8 mouse cellular contexts compared by ENCODE assay signal in the genomic region with DNA sequence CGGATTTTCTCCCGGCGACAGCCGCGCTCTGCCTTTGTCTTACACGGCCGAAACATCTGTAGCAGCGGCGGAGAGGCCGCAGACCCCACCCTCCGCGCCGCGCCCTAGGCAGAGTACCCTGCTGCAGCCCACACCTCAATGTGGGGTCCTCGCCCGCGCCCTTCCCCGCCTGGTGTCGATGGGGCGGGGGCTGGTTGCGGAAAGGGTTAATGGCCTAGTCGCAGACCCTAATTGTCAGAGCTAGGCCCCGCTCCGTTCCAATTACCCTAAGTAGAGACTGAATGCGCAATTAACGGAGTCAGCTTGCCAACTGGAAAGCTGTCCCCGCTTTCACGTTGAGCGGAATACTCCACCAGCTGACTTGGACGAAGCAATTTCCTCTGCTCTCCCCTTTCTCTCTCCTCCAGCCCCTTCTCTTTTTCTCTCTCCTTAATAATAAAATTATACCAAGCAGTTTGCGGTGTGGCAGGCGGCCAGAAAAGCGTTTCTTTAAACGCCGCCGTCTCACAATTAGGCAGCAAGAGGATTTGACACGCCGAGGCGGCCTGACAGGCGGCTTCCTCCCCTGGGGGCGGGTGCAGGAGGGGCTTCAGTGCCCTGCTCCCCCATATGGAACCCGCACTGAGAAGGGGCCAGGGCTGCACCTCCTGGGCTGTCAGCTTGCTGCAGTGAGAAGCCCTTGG. TPM values are rescaled to one million over a fixed set of nuclear protein-coding genes. Genes with fewer than 3 reads are reported as not detected.
DNase-seq lines count a peak whose midpoint lies in the region; ATAC-seq and TF ChIP-seq lines count a peak whose summit lies in the region.

No protein-coding gene starts in this region.

- H3K9me3 ChIP-seq in forebrain, embryonic 14.5 days (replicated peaks; ENCODE audit: control insufficient read depth, low read length), result no peaks in the 10 kb centered on the region
- H3K9me3 ChIP-seq in hindbrain, embryonic 16.5 days (ENCODE audit: control insufficient read depth, low read length), result no peaks in the 10 kb centered on the region

- H3K27ac ChIP-seq in forebrain, embryonic 14.5 days (ENCODE audit: low read depth, low read length), result peak overlapping the region; percentile 100
- H3K27ac ChIP-seq in hindbrain, embryonic 16.5 days (ENCODE audit: low read depth, low read length), result peak overlapping the region; percentile 99
- peak overlapping the region; percentile 93 for H3K27ac ChIP-seq in left cerebral cortex, adult 2 months

- TF ChIP-seq CTCF in brain, embryonic 14.5 days (IDR thresholded peaks at IDR 0.05; ENCODE audit: borderline replicate concordance, extremely low read depth, insufficient read depth, insufficient read length), result no peak
- no peak for TF ChIP-seq CTCF in left cerebral cortex, adult 2 months (IDR thresholded peaks at IDR 0.05)

- H3K4me3 ChIP-seq in forebrain, embryonic 14.5 days (ENCODE audit: low read depth, low read length), result peak overlapping the region; percentile 68
- H3K4me3 ChIP-seq in hindbrain, embryonic 16.5 days (ENCODE audit: low read length), result peak overlapping the region; percentile 65
- H3K4me3 ChIP-seq in left cerebral cortex, adult 2 months, result peak overlapping the region; percentile 77

- ATAC-seq in forebrain, embryonic 14.5 days, result peak; percentile 82
- ATAC-seq in hindbrain, embryonic 16.5 days, result peak; percentile 50
- 0 out of 2 replicates have a peak, but pooled peaks have one; percentile 7 for ATAC-seq in megakaryocyte-erythroid progenitor cell, adult 5-6 weeks (replicated peaks; ENCODE audit: low FRiP score, low TSS enrichment, poor library complexity, severe bottlenecking)

- H3K9ac ChIP-seq in forebrain, embryonic 14.5 days (ENCODE audit: low read length), result peak overlapping the region; percentile 87
- peak overlapping the region; percentile 87 for H3K9ac ChIP-seq in hindbrain, embryonic 16.5 days (ENCODE audit: low read depth, low read length)

- H3K4me2 ChIP-seq in forebrain, embryonic 14.5 days (ENCODE audit: low read length), result peak overlapping the region; percentile 97
- peak overlapping the region; percentile 91 for H3K4me2 ChIP-seq in hindbrain, embryonic 16.5 days (ENCODE audit: low read length)

- peak; percentile 33 for DNase-seq in ES-CJ7 (ENCODE audit: low read depth, low spot score)
- peak; percentile 98 for DNase-seq in brain, embryonic 14.5 days (ENCODE audit: low read depth)
- DNase-seq in forebrain, embryonic 14.5 days (ENCODE audit: low spot score), result peak; percentile 98
- peak; percentile 59 to 72 for DNase-seq in left cerebral cortex, adult 2 months (ENCODE audit: extremely low spot score in 1 of 2, low spot score in 2 of 2)
- peak; percentile 53 for DNase-seq in splenic B cell, adult 2 months (ENCODE audit: low read depth, low spot score)
- DNase-seq in urinary bladder, adult 18-20 months (ENCODE audit: low spot score in 2 of 2), result no peak

- intact Hi-C loops in left cerebral cortex, adult 2 months (cut with DNase I), result loop anchor here (1.0 to 2.0 kb wide), 3 partner anchors 38 to 72 kb away; a partner anchor contains a TSS

- TF ChIP-seq POLR2A in brain, embryonic 14.5 days (IDR thresholded peaks at IDR 0.05; ENCODE audit: borderline replicate concordance, extremely low read depth, insufficient read depth, insufficient read length, poor library complexity, severe bottlenecking), result no peak

- under 1% methylated on average over 42 of the region's 42 CpGs for WGBS in forebrain, embryonic 14.5 days
- WGBS in hindbrain, embryonic 16.5 days, result under 1% methylated on average over 42 of the region's 42 CpGs

- peaks cover 43% of the 10 kb centered on the region for H3K4me1 ChIP-seq in forebrain, embryonic 14.5 days (ENCODE audit: control insufficient read depth, insufficient read depth, low read length)
- H3K4me1 ChIP-seq in hindbrain, embryonic 16.5 days (ENCODE audit: control insufficient read depth, insufficient read depth, low read depth, low read length), result peaks cover 64% of the 10 kb centered on the region

- H3K27me3 ChIP-seq in forebrain, embryonic 14.5 days (replicated peaks; ENCODE audit: control insufficient read depth, insufficient read depth, low read length), result no peaks in the 10 kb centered on the region
- no peaks in the 10 kb centered on the region for H3K27me3 ChIP-seq in hindbrain, embryonic 16.5 days (replicated peaks; ENCODE audit: control insufficient read depth, insufficient read depth, low read length)
- H3K27me3 ChIP-seq in splenic B cell, adult 2 months (ENCODE audit: control insufficient read depth, insufficient read depth, low read length, poor library complexity, severe bottlenecking), result no peaks in the 10 kb centered on the region

- 0 out of 2 replicates have a peak, but pooled peaks cover 3% of the 10 kb centered on the region for H3K36me3 ChIP-seq in forebrain, embryonic 14.5 days (ENCODE audit: control insufficient read depth, insufficient read depth, low read length)
- no peaks in the 10 kb centered on the region for H3K36me3 ChIP-seq in hindbrain, embryonic 16.5 days (ENCODE audit: control insufficient read depth, insufficient read depth, low read length)
- H3K36me3 ChIP-seq in splenic B cell, adult 2 months (ENCODE audit: control insufficient read depth, insufficient read depth, low read length, poor library complexity, severe bottlenecking), result no peaks in the 10 kb centered on the region

RNA-seq across cellular contexts. Expression of a gene that starts 45.3 kb away (rescaled TPM):
- polyA plus RNA-seq in brain, embryonic 14.5 days (2012; rRNA removed), result 71.9 and 78.9 TPM in 2 replicates
- 42.6 and 44.3 TPM in 2 replicates for polyA plus RNA-seq in forebrain, embryonic 14.5 days (2014; fragmentation: Nextera tagmentation; extraction: Ambion mirVana)
- polyA plus RNA-seq in hindbrain, embryonic 16.5 days (2015; fragmentation: Nextera tagmentation; extraction: Ambion mirVana), result 42.5 and 44.8 TPM in 2 replicates
- total RNA-seq in left cerebral cortex, adult 2 months (2021), result 10 to 100 TPM; 50.1 to 66.1 TPM
- 73.1 and 92.3 TPM in 2 replicates for total RNA-seq in megakaryocyte-erythroid progenitor cell, adult 5-6 weeks (2014; fragmentation: Nextera tagmentation)
- total RNA-seq in megakaryocyte-erythroid progenitor cell, adult 5-6 weeks (2017), result 32.3 and 80.9 TPM in 2 replicates

Comparison
In these comparisons a context has a peak if more than half of its experiments do, and no peak if none do; other contexts are left out.
1. DNase-seq: peak in ES-CJ7 (single experiment), brain, embryonic 14.5 days (single experiment), forebrain, embryonic 14.5 days (single experiment), left cerebral cortex, adult 2 months (2 of 2) and splenic B cell, adult 2 months (single experiment); none in urinary bladder, adult 18-20 months (0 of 2).
2. ATAC-seq: peak in every context shown above with its lines; median percentile 82 in forebrain, embryonic 14.5 days; 50 in hindbrain, embryonic 16.5 days; 7 in megakaryocyte-erythroid progenitor cell, adult 5-6 weeks.
3. Peak in every context shown above with its lines, with median percentiles within 50 percentile points of each other: H3K27ac ChIP-seq and H3K4me3 ChIP-seq.